Comparison of ENCODE assay signal across 8 mouse cellular contexts in the genomic region with DNA sequence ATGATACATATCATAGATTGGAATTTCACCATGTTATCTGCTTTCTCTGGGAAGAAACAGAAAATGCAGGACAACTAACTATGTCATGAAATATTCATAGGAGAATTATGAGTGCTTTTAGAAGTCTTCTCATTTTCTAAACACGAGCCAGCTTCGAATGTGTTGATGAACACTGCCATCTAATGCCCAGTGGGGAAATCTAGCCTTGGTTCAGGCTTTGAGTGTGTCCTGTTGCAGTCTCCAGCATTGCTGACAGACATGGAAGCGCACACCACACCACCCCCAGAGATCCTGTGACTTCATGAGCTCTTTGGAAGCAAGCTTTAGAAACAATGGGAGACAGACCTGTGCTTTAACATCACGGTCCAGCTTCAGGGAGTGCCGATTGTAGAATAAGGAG.
DNase-seq lines count a peak whose midpoint lies in the region; ATAC-seq lines count a peak whose summit lies in the region.
"Had no signal": no experiment of that assay in that cellular context is flagged by ENCODE, and none has a peak within 500 bp of the region (broad histone marks: within the 10 kb centered on the region; RNA-seq: fewer than 3 reads in every experiment).

No protein-coding gene starts in this region.

- ATAC-seq in midbrain, embryonic 15.5 days (replicated peaks): no peak; the same call in 1 of the 2 replicates
- peak; percentile 48 for ATAC-seq in intestine, embryonic 16.5 days
- ATAC-seq in monocyte, adult 5-6 weeks (replicated peaks; ENCODE audit: insufficient number of reproducible peaks, low FRiP score, low TSS enrichment, poor library complexity, severe bottlenecking): no peak

- WGBS in midbrain, embryonic 10.5 days: 58% methylated on average over 5 of the region's 5 CpGs
- WGBS in midbrain, embryonic 15.5 days: 39% methylated on average over 5 of the region's 5 CpGs
- WGBS in intestine, embryonic 16.5 days: 42% methylated on average over 5 of the region's 5 CpGs

- H3K4me1 ChIP-seq in midbrain, embryonic 10.5 days: no peaks in the 10 kb centered on the region
- H3K4me1 ChIP-seq in midbrain, embryonic 15.5 days: no peaks in the 10 kb centered on the region
- H3K4me1 ChIP-seq in intestine, embryonic 16.5 days (ENCODE audit: control insufficient read depth, insufficient read depth, low read length): no peaks in the 10 kb centered on the region
- H3K4me1 ChIP-seq: embryonic facial prominence, embryonic 12.5 days had no signal

- H3K9ac ChIP-seq in midbrain, embryonic 15.5 days: no peak overlapping the region
- no peak overlapping the region for H3K9ac ChIP-seq in intestine, embryonic 16.5 days (ENCODE audit: low read depth, low read length)
- H3K9ac ChIP-seq: embryonic facial prominence, embryonic 12.5 days had no signal

- H3K27me3 ChIP-seq in midbrain, embryonic 10.5 days (ENCODE audit: low read depth, poor library complexity, severe bottlenecking): no peaks in the 10 kb centered on the region
- no peaks in the 10 kb centered on the region for H3K27me3 ChIP-seq in midbrain, embryonic 15.5 days (replicated peaks)
- no peaks in the 10 kb centered on the region for H3K27me3 ChIP-seq in intestine, embryonic 16.5 days (replicated peaks; ENCODE audit: control insufficient read depth, insufficient read depth, low read length)
- H3K27me3 ChIP-seq: embryonic facial prominence, embryonic 12.5 days had no signal

- no peak overlapping the region for H3K4me3 ChIP-seq in midbrain, embryonic 10.5 days
- no peak overlapping the region for H3K4me3 ChIP-seq in midbrain, embryonic 15.5 days
- H3K4me3 ChIP-seq in intestine, embryonic 16.5 days (ENCODE audit: low read length): no peak overlapping the region
- H3K4me3 ChIP-seq: embryonic facial prominence, embryonic 12.5 days had no signal

- H3K36me3 ChIP-seq in midbrain, embryonic 10.5 days: no peaks in the 10 kb centered on the region
- H3K36me3 ChIP-seq in midbrain, embryonic 15.5 days (replicated peaks): no peaks in the 10 kb centered on the region
- no peaks in the 10 kb centered on the region for H3K36me3 ChIP-seq in intestine, embryonic 16.5 days (ENCODE audit: control insufficient read depth, insufficient read depth, low read length)
- H3K36me3 ChIP-seq: embryonic facial prominence, embryonic 12.5 days had no signal

- H3K27ac ChIP-seq in midbrain, embryonic 10.5 days (replicated peaks): no peak overlapping the region
- no peak overlapping the region for H3K27ac ChIP-seq in midbrain, embryonic 15.5 days
- no peak overlapping the region for H3K27ac ChIP-seq in intestine, embryonic 16.5 days (ENCODE audit: low read length)
- H3K27ac ChIP-seq: embryonic facial prominence, embryonic 12.5 days had no signal

- H3K4me2 ChIP-seq in midbrain, embryonic 15.5 days: no peak overlapping the region
- H3K4me2 ChIP-seq in intestine, embryonic 16.5 days (ENCODE audit: low read depth, low read length): no peak overlapping the region
- H3K4me2 ChIP-seq: embryonic facial prominence, embryonic 12.5 days had no signal

- no peaks in the 10 kb centered on the region for H3K9me3 ChIP-seq in midbrain, embryonic 10.5 days (replicated peaks)
- H3K9me3 ChIP-seq in midbrain, embryonic 15.5 days: no peaks in the 10 kb centered on the region
- H3K9me3 ChIP-seq in intestine, embryonic 16.5 days (ENCODE audit: control insufficient read depth, low read length): no peaks in the 10 kb centered on the region
- H3K9me3 ChIP-seq: embryonic facial prominence, embryonic 12.5 days had no signal

- intact Hi-C loops in left cerebral cortex, postnatal 25 days (cut with DNase I): loop anchor here (2.0 kb wide), 1 partner anchor 56 kb away; no protein-coding TSS in a partner anchor

- DNase-seq in midbrain, embryonic 10.5 days (ENCODE audit: low spot score): peak; percentile 45
- peak; percentile 83 for DNase-seq in embryo, embryonic 10.5 days (ENCODE audit: low spot score)
- DNase-seq in left cerebral cortex, postnatal 25 days (ENCODE audit: low spot score in 2 of 2): peak; percentile 46 to 80
- peak; percentile 53 for DNase-seq in retina, postnatal 1 day
